Mouse (Mus musculus) left cerebral cortex, postnatal 14 days (tissue): ENCODE measurements around the gene Crisp3. TPM values are rescaled to one million over a fixed set of nuclear protein-coding genes. Genes with fewer than 3 reads are reported as not detected.
"Not testable (repeated sequence)": the region's sequence is repeated elsewhere in the genome, so short reads cannot be mapped to it uniquely, and the experiment has no call there.

ENCODE experiments used
- DNase-seq, 2 experiments: peaks; one replicate each; pipeline ENCODE4 v3.0.0; 2021 to 2022; ENCODE audit warnings: low spot score in 2 of 2, mixed read lengths in 1 of 2
- intact Hi-C: fragments of 180-260 bp; cut with DNase I; formaldehyde crosslinking; loops from one replicate; pipeline ENCODE4 v1.15.1; 2025
- long read RNA-seq, 2 experiments: library from polyadenylated mRNA; stranded (forward); transcript quantifications; one replicate each; pipeline ENCODE4 v2.0.0; 2021
- total RNA-seq, 2 experiments: library from RNA; stranded (reverse); gene quantifications; 2 replicates each; pipeline ENCODE4 v1.2.3; 2021

Gene Crisp3
- not detected for total RNA-seq
- long read RNA-seq, experiment 1 = 0 reads
- long read RNA-seq, experiment 2 = 0 reads

DNA sequence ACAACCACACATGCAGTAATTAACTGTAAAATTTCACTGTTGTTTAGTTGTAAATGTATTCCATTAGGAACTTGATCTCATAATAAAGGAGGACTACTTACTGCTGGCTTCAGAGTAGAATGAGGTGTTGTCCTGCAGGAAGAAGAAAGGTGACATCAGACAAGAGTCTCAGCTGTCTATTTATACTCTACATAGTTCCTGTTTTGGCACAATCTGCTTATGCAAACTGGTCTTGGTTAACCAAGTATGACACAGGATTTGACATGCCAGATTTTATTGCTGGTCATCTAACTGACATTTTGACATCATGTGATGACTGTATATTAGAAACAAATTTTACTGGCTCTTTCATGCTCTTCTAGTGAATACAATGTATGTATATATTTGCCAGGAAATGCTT is at the start of gene Crisp3:
Gene Crisp3 (minus strand): TSS at position 154 of the 400 bp plus-strand sequence.
- no peak for DNase-seq
- intact Hi-C loops = no loop called here

DNA sequence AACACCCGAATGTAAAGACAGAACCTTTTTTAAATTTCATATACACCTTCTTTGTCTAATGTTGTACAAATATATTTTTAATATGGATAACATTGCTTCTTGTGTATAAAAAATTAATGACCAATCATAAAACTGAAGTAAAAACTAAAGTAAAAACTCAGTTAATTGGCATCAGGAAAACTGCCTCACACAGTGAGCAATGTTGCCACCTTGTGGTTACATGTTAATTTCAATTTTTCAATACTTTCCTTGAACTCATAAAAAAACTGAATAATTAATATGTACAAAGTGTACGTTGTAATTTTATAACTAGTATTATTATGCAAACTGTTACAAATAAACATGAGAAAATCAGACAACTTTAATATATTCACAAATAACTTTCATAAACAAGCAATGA is 43.3 kb upstream of the Crisp3 start:
- no peak for DNase-seq

DNA sequence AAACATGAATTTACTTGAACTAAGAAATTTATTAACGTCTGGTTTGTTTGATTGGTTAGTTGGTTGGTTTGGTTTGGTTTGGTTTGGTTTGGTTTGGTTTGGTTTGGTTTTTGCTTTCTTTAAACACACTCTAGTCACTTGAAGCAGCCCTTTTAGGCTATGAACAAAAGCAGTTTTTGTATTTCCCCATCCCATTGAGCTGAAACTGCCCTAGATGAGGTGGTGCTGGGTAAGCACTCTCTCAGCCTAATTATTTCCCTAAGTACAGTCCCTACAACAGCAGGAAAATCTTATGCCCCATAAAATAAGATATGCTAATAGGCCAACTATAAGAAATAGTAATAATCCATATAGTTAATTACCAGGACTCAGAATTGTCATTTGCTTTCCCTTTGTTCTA is 33.4 kb upstream of the Crisp3 start:
- intact Hi-C loops = no loop called here
- no peak for DNase-seq

More for the DNA sequence above, 43.3 kb upstream of the Crisp3 start:
- intact Hi-C loops = loop anchor here (5.0 kb wide), 1 partner anchor 123 kb away; no protein-coding TSS in a partner anchor

DNA sequence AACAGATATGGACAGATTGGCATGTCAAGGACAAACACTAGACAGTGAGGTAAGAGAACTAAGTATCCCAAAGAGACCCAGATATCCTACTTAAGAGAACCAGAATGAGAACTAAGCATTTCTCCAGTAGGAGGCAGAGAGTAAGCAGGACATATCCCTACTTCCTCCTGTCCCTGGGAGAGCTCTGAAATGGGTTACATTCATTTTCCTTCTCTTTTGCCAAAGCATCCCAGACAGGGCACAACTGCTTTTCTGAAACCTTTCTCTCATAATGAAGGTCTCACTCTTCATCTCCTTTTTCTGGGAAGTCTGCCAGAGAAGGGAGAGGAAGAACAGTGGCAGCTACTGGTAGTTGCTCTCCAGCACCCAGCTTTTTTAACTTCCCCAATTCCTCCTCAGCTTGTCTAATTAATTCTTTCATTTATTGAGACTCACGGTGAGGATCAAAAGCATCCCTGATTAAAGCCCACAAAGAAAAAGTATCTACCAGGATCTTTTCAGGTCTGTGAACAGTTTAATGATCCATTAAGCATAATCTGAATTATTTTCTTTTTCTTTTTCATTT is 32.9 kb upstream of the Crisp3 start:
- intact Hi-C loops = no loop called here
- DNase-seq = no peak

DNA sequence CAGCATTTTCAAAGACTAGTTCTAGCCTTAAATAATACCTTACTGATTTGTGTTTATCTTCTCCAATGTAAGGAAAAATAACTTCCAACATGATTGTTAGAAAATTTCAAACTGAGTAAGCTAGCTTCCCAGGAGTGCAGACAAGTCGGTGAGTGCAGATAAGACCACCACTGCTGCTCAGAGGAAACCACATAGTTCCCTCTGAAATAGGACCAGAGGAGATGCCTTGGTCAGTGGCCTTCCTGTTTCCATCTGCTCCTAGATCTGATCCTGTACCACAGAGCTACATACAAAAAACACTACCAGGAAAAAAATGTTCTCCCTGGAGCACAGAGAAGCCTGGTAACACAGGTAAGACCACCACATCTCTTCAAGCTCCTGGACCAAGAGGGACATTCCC is 10.4 kb upstream of the Crisp3 start:
- DNase-seq = no peak
- intact Hi-C loops = no loop called here

DNA sequence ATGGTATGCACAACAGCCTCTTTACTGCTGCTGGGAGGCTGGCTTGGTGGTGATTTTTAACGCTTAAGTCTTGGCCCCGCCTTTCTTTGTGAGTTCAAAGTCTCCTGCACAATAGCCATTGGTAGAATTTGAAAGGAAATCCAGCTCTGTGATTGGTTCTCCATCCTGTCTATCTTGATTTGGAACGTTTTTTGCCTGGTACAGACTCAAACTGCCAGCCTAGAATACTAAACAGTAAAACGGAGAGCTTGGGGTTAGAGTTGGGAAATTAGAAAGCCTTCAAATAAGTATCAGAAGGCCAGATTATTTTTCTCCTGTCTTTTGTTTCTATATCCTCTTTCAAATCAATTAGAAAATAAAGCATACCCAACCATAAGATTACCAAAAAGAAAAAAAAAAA is 33.5 kb downstream of the Crisp3 start, which contains the start of gene Pgk2:
Gene Pgk2 (minus strand): TSS at position 101 of the 400 bp plus-strand sequence.
- no peak for DNase-seq
- intact Hi-C loops = no loop called here

DNA sequence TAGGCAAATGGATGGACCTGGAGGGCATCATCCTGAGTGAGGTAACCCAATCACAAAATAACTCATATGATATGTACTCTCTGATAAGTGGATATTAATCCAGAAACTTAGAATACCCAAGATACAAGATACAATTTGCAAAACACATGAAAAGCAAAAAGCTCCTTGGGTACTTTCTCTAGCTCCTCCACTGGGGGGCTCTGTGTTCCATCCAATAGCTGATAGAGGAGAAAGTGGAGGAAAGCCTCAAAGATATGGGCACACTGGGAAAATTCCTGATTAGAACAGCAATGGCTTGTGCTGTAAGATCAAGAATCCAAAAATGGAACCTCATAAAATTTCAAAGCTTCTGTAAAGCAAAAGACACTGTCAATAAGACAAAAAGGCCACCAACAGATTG is 40.3 kb downstream of the Crisp3 start:
- intact Hi-C loops, DNase-seq: not testable (repeated sequence)

DNA sequence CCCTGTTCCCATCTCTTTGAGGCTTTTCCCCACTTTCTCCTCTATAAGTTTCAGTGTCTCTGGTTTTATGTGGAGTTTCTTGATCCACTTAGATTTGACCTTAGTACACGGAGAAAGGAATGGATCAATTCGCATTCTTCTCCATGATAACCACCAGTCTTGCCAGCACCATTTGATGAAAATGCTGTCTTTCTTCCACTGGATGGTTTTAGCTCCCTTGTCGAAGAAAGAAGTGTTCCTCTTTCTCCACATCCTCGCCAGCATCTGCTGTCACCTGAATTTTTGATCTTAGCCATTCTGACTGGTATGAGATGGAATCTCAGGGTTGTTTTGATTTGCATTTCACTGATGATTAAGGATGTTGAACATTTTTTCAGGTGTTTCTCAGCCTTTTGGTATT is 51.9 kb downstream of the Crisp3 start:
- DNase-seq, intact Hi-C loops: not testable (repeated sequence)

Other genes with a start within 250 kb of the Crisp3 start
- not detected for gene AC192777.2, start 146.8 kb downstream of the Crisp3 start, total RNA-seq
- not detected for gene Pgk2, start 33.6 kb downstream of the Crisp3 start, total RNA-seq
- gene Crisp1, start 76.9 kb upstream of the Crisp3 start, total RNA-seq = not detected